Mouse (Mus musculus) kidney, postnatal 0 days (tissue): ENCODE results near the gene Fam53b. TPM values are rescaled to one million over a fixed set of nuclear protein-coding genes. Genes with fewer than 3 reads are reported as not detected.

ENCODE experiments used
- ATAC-seq: fragments of 200-750 bp; cut with Nextera tagmentation; replicated peaks from 2 replicates; pipeline ENCODE4 v1.8.0; 2017; ENCODE audit warnings: low read depth, moderate number of reproducible peaks, moderate TSS enrichment, moderate library complexity; ENCODE audit not compliant: low FRiP score
- DNase-seq: peaks from one replicate; pipeline ENCODE4 v3.0.0-alpha.2; 2016; ENCODE audit warnings: low spot score
- H3K27ac ChIP-seq: fragments of 300-500 bp; sonication (generic); 2 replicates; pipeline ENCODE4 v1.5.1; 2014; ENCODE audit warnings: mild to moderate bottlenecking
- H3K27me3 ChIP-seq: fragments of 300-500 bp; sonication (generic); 2 replicates; pipeline ENCODE4 v1.6.1; 2014; ENCODE audit warnings: low read length, mixed read lengths; ENCODE audit not compliant: insufficient read depth
- H3K36me3 ChIP-seq: fragments of 300-500 bp; sonication (generic); 2 replicates; pipeline ENCODE4 v1.6.1; 2014; ENCODE audit warnings: low read length, mixed read lengths; ENCODE audit not compliant: insufficient read depth
- H3K4me1 ChIP-seq: fragments of 300-500 bp; sonication (generic); replicated peaks from 2 replicates; pipeline ENCODE4 v1.6.1; 2014; ENCODE audit warnings: antibody characterized with exemption, low read length, mixed read lengths; ENCODE audit not compliant: insufficient read depth
- H3K4me2 ChIP-seq: fragments of 300-500 bp; sonication (generic); 2 replicates; pipeline ENCODE4 v1.6.1; 2014; ENCODE audit warnings: mild to moderate bottlenecking, low read length, moderate library complexity, mixed read lengths
- H3K4me3 ChIP-seq: fragments of 300-500 bp; sonication (generic); replicated peaks from 2 replicates; pipeline ENCODE4 v1.5.1; 2014; ENCODE audit warnings: low read depth, low read length
- H3K9ac ChIP-seq: fragments of 300-500 bp; sonication (generic); 2 replicates; pipeline ENCODE4 v1.6.1; 2014; ENCODE audit warnings: low read depth, low read length
- H3K9me3 ChIP-seq: fragments of 300-500 bp; sonication (generic); replicated peaks from 2 replicates; pipeline ENCODE4 v1.6.1; 2016; ENCODE audit warnings: low read length, inconsistent platforms, mixed read lengths
- CTCF ChIP-seq: IDR thresholded peaks from 2 replicates; pipeline ENCODE4 v1.5.1; 2016; ENCODE audit warnings: antibody characterized with exemption, low read depth, mild to moderate bottlenecking, moderate library complexity
- WGBS: fragments of 180-500 bp; shearing (Covaris S2); extraction: QIAGEN DNeasy Blood & Tissue Kit; methylation state at CpG from one replicate; pipeline ENCODE4 v1.1.7; 2014; 5-methylcytosine and 5-hydroxymethylcytosine counted together
- polyA plus RNA-seq: library from polyadenylated mRNA; unstranded; fragments of >200 nt; fragmentation: Nextera tagmentation; extraction: Ambion mirVana; gene quantifications from 2 replicates; pipeline ENCODE4 v1.2.1, GENCODE M21; 2015

Gene Fam53b
- polyA plus RNA-seq, 1 experiment from 2014 or later: 17.5 TPM

- DNase-seq: peak; percentile 28
- H3K27ac ChIP-seq: peak overlapping the region; percentile 47; the same call in 1 of the 2 replicates
- no peak for TF ChIP-seq CTCF
Observed at GRCm38 (mm10) chr7:132753518-132754388, 59.9 kb downstream of the Fam53b start.

GRCm38 (mm10) chr7:132751716-132752115 is 62.0 kb downstream of the Fam53b start:
- 36% methylated on average over 2 of the region's 2 CpGs for WGBS

More at GRCm38 (mm10) chr7:132753518-132754388, 59.9 kb downstream of the Fam53b start:
- no peak overlapping the region for H3K4me2 ChIP-seq
- H3K9ac ChIP-seq: no peak overlapping the region
- H3K9me3 ChIP-seq: no peaks in the 10 kb centered on the region
- peaks cover 13% of the 10 kb centered on the region; the same call in 1 of the 2 replicates for H3K36me3 ChIP-seq
- no peaks in the 10 kb centered on the region for H3K27me3 ChIP-seq
- H3K4me3 ChIP-seq: no peak overlapping the region
- peaks cover 9% of the 10 kb centered on the region for H3K4me1 ChIP-seq
- WGBS: 49% methylated on average over 4 of the region's 4 CpGs
- ATAC-seq: no peak

GRCm38 (mm10) chr7:132749504-132749903 is 64.2 kb downstream of the Fam53b start:
- no peaks in the 10 kb centered on the region for H3K27me3 ChIP-seq
- H3K36me3 ChIP-seq: 0 out of 2 replicates have a peak, but pooled peaks cover 6% of the 10 kb centered on the region
- no peak for DNase-seq
- WGBS: 92% methylated on average over 11 of the region's 11 CpGs
- no peak for ATAC-seq
- H3K4me3 ChIP-seq: no peak overlapping the region
- TF ChIP-seq CTCF: no peak
- no peak overlapping the region for H3K4me2 ChIP-seq
- no peak overlapping the region for H3K9ac ChIP-seq
- no peak overlapping the region for H3K27ac ChIP-seq
- H3K4me1 ChIP-seq: peaks cover 4% of the 10 kb centered on the region
- no peaks in the 10 kb centered on the region for H3K9me3 ChIP-seq

More at GRCm38 (mm10) chr7:132751716-132752115, 62.0 kb downstream of the Fam53b start:
- H3K27ac ChIP-seq: peak overlapping the region; percentile 62
- H3K9me3 ChIP-seq: no peaks in the 10 kb centered on the region
- no peaks in the 10 kb centered on the region for H3K27me3 ChIP-seq
- H3K4me3 ChIP-seq: no peak overlapping the region
- no peak overlapping the region for H3K9ac ChIP-seq
- peaks cover 9% of the 10 kb centered on the region for H3K4me1 ChIP-seq
- ATAC-seq: no peak; the same call in 1 of the 2 replicates
- H3K4me2 ChIP-seq: no peak overlapping the region
- H3K36me3 ChIP-seq: 0 out of 2 replicates have a peak, but pooled peaks cover 6% of the 10 kb centered on the region
- no peak for DNase-seq
- no peak for TF ChIP-seq CTCF

GRCm38 (mm10) chr7:132748076-132748769 is 65.5 kb downstream of the Fam53b start:
- ATAC-seq (no peak), DNase-seq (peak; percentile 24)
- Histone ChIP-seq H3K9ac (no peak overlapping the region), H3K27ac (no peak overlapping the region), H3K4me3 (no peak overlapping the region), H3K27me3 (no peaks in the 10 kb centered on the region), H3K9me3 (no peaks in the 10 kb centered on the region), H3K4me1 (no peaks in the 10 kb centered on the region; the same call in 1 of the 2 replicates), H3K4me2 (no peak overlapping the region), H3K36me3 (0 out of 2 replicates have a peak, but pooled peaks cover 6% of the 10 kb centered on the region)
- TF ChIP-seq CTCF: no peak
- WGBS: 82% methylated on average over 3 of the region's 3 CpGs

- TF ChIP-seq CTCF: no peak
- Histone ChIP-seq H3K4me3 (no peak overlapping the region), H3K4me2 (no peak overlapping the region), H3K36me3 (0 out of 2 replicates have a peak, but pooled peaks cover 6% of the 10 kb centered on the region), H3K4me1 (no peaks in the 10 kb centered on the region; the same call in 1 of the 2 replicates), H3K27me3 (no peaks in the 10 kb centered on the region), H3K27ac (no peak overlapping the region), H3K9me3 (no peaks in the 10 kb centered on the region), H3K9ac (no peak overlapping the region)
- DNase-seq: no peak
- no peak for ATAC-seq
- WGBS: 66% methylated on average over 6 of the region's 6 CpGs
Observed at GRCm38 (mm10) chr7:132747096-132747495, 66.6 kb downstream of the Fam53b start.

GRCm38 (mm10) chr7:132742912-132743311 is 70.8 kb downstream of the Fam53b start:
- Histone ChIP-seq H3K36me3 (no peaks in the 10 kb centered on the region; the same call in 1 of the 2 replicates), H3K4me1 (no peaks in the 10 kb centered on the region), H3K4me2 (no peak overlapping the region), H3K27ac (no peak overlapping the region), H3K9me3 (no peaks in the 10 kb centered on the region), H3K4me3 (no peak overlapping the region), H3K27me3 (no peaks in the 10 kb centered on the region), H3K9ac (no peak overlapping the region)
- ATAC-seq: no peak
- DNase-seq: no peak
- 79% methylated on average over 5 of the region's 5 CpGs for WGBS
- no peak for TF ChIP-seq CTCF
